In the genomic region with DNA sequence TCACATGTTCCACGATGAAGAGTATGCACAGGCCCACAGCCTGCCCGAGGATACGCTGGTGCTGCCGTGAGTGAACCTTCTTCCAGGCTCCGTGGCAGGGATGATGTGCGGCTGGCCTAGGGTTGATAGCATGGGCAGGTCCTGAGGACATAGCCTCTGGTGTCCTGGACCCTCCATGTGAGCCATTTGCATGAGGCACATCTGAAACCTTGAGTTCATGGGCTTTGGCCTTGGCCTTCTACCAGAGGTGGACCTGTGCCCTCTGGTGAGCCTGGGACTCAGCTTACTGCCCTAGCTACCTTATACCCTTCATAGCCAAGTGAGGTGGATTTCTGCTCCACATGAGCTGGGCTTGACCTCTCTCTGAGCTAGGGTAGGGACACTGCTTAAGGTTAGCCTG, we compare ENCODE assay signal across 29 mouse cellular contexts. TPM values are rescaled to one million over a fixed set of nuclear protein-coding genes. Genes with fewer than 3 reads are reported as not detected.
"Had no signal": no experiment of that assay in that cellular context is flagged by ENCODE, and none has a peak within 500 bp of the region (broad histone marks: within the 10 kb centered on the region; RNA-seq: fewer than 3 reads in every experiment).

No protein-coding gene starts in this region.

- H3K4me3 ChIP-seq: embryonic facial prominence, embryonic 12.5 days; embryonic facial prominence, embryonic 15.5 days; erythroblast, embryonic 14.5 days; forebrain, embryonic 10.5 days; forebrain, embryonic 12.5 days; forebrain, embryonic 13.5 days; forebrain, embryonic 15.5 days; gastrocnemius, adult 2 months; heart, adult 2 months had no signal

- H3K9me3 ChIP-seq: embryonic facial prominence, embryonic 12.5 days; embryonic facial prominence, embryonic 13.5 days; embryonic facial prominence, embryonic 15.5 days; forebrain, embryonic 10.5 days; forebrain, embryonic 12.5 days; forebrain, embryonic 13.5 days; forebrain, embryonic 15.5 days had no signal

- H3K4me2 ChIP-seq: forebrain, embryonic 12.5 days; forebrain, embryonic 13.5 days; forebrain, embryonic 15.5 days had no signal

- H3K27me3 ChIP-seq: embryonic facial prominence, embryonic 13.5 days; embryonic facial prominence, embryonic 15.5 days; forebrain, embryonic 15.5 days had no signal

- H3K4me1 ChIP-seq: embryonic facial prominence, embryonic 12.5 days; forebrain, embryonic 15.5 days had no signal

- ATAC-seq: forebrain, postnatal 0 days had no signal

- DNase-seq: cerebellum, adult 8-10 months; cerebellum, adult 9-10 months; cerebellum, adult 9-11 months; cerebellum, postnatal 10 days; cerebellum, postnatal 14 days; cerebellum, postnatal 25 days; cerebellum, postnatal 36 days; embryo, embryonic 11 days; forebrain, postnatal 0 days; gastrocnemius, adult 2 months; gastrocnemius, postnatal 10 days; gastrocnemius, postnatal 14 days; gastrocnemius, postnatal 25 days; gastrocnemius, postnatal 36 days; heart, adult 11 months; heart, adult 18-20 months; heart, adult 2 months had no signal

- H3K36me3 ChIP-seq: embryonic facial prominence, embryonic 12.5 days; embryonic facial prominence, embryonic 13.5 days; embryonic facial prominence, embryonic 15.5 days; forebrain, embryonic 10.5 days; forebrain, embryonic 12.5 days; forebrain, embryonic 15.5 days had no signal

- H3K9ac ChIP-seq: embryonic facial prominence, embryonic 12.5 days; embryonic facial prominence, embryonic 15.5 days; forebrain, embryonic 12.5 days; forebrain, embryonic 13.5 days; forebrain, embryonic 15.5 days; forebrain, postnatal 0 days had no signal

- H3K27ac ChIP-seq: embryonic facial prominence, embryonic 12.5 days; embryonic facial prominence, embryonic 13.5 days; embryonic facial prominence, embryonic 15.5 days; forebrain, embryonic 10.5 days; forebrain, embryonic 12.5 days; forebrain, embryonic 13.5 days; forebrain, embryonic 15.5 days; gastrocnemius, adult 2 months; heart, adult 2 months had no signal

RNA-seq across cellular contexts. Expression of a gene that starts 5.8 kb away (rescaled TPM):
- total RNA-seq: common myeloid progenitor, adult 5-6 weeks; gastrocnemius, adult 18-20 months; gastrocnemius, adult 2 months; gastrocnemius, adult 8-10 months; gastrocnemius, postnatal 14 days; gastrocnemius, postnatal 25 days; granulocyte monocyte progenitor cell, adult 5-6 weeks had no signal
- polyA plus RNA-seq: erythroblast, embryonic 14.5 days had no signal

RNA-seq across cellular contexts. Expression of a gene that starts 33.8 kb away (rescaled TPM):
- total RNA-seq: common myeloid progenitor, adult 5-6 weeks; granulocyte monocyte progenitor cell, adult 5-6 weeks had no signal
- polyA plus RNA-seq: erythroblast, embryonic 14.5 days had no signal
